Mouse (Mus musculus) lung, adult 2 months (tissue): Measurements from ENCODE around the gene Kpna3.

Experiments used
- CTCF ChIP-seq: fragments of 200-500 bp; IDR thresholded peaks from 2 replicates; pipeline ENCODE4 v1.5.1; 2011; ENCODE audit warnings: mild to moderate bottlenecking, low read length, control low read depth; ENCODE audit not compliant: insufficient read depth
- POLR2A ChIP-seq: fragments of 200-500 bp; IDR thresholded peaks from 2 replicates; pipeline ENCODE4 v1.6.1; 2011; ENCODE audit warnings: low read depth, mild to moderate bottlenecking, control low read depth, low read length, borderline replicate concordance; ENCODE audit errors: extremely low read depth

DNA sequence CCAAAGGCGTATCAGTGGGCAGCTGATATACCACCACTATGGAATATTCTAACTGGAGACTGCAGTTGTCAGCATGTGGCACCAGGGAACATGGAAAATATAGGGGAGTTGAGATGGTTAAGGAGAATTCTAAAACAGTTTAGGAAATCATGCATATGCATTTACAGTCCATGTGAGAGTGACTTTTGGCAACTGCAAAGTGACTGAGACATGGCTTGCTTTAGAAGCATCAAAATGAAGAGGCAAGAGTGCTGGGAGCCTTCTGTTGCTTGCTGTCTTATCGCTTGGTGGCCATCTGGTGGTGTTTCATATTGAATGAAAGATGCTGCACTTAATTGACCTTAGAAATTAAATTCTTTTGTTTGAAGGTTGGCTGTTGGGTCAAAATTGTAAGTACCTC, 72.4 kb downstream of the Kpna3 start:
- TF ChIP-seq CTCF (no peak), POLR2A (no peak)
